Mouse (Mus musculus) B cell, adult 2 months (primary cell): ENCODE measurements around the gene Pom121.

ENCODE experiments used
- DNase-seq, 2 experiments: peaks; one replicate each; pipeline ENCODE4 v3.0.0; 2022

Gene Pom121

DNA sequence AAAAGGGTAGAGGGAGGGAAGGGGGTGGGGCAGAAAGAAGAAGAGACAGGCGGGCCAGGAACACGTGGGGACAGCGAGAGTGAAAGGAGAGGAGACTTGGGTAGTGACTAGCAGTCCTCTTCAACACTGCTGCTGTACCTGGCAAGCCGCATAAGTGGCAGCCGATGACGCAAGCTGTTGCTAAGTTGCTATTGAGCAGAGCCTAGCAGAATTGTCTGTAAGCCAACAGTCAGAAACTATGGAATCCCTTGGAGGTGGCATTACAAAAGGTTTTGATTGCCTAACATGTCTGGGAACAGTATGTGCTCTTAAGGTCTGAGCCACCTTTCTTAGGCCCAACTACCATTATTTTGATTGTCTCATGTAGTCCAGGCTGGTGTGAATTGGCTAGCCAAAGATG, 26.0 kb downstream of the Pom121 start:
- DNase-seq = no peak

DNA sequence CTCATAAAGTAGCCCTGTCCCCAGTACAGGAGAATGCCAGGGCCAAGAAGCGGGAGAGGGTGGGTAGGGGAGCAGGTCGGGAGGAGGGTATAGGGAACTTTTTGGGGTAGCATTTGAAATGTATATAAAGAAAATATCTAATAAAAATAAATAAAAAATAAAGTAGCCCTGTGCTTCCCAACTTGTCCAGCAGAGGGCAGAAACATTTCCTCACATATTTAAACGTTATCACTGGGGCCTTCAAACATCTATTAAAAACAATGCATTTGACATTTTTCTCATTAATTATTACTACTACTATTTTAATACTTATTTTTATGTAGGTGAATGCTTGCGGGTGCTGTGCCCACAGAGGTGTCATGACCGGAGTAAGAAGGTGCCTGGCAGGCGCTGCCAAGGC, 26.5 kb downstream of the Pom121 start:
- peak; percentile 50 to 54 for DNase-seq

DNA sequence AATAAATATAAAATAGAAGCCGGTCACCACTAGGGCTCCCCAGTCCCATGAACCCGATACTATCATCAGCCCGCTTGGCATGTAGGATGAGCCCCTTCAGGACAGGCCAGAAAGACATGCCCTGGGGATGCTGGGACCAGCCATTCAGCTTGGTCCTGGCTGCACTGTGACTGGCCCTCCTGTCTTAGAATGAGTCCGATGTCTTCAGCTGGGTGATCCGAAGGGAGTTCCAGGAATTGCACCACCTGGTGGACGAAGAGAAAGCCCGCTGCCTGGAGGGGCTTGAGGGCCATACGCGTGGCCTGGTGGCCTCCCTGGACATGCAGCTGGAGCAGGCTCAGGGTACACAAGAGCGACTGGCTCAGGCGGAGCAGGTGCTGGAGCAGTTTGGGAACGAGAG, 30.8 kb downstream of the Pom121 start:
- peak; percentile 32 to 34 for DNase-seq

DNA sequence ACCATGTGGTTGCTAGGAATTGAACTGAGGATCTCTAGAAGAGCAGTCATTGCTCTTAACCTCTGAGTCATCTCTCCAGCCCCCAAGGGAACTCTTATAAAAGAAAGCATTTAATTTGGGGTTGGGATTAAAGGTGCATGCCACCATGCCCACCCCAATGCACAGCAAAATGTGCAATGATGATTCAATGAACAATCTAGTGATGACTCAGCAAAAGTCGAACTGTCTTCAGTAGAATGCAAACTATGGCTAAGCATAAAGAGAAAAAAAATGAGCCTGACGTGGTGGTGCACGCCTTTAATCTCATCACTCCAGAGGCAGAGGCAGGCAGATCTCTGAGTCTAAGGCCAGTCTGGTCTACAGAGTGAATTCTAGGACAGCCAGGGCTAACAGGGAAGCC, 31.8 kb downstream of the Pom121 start:
- DNase-seq = no peak

DNA sequence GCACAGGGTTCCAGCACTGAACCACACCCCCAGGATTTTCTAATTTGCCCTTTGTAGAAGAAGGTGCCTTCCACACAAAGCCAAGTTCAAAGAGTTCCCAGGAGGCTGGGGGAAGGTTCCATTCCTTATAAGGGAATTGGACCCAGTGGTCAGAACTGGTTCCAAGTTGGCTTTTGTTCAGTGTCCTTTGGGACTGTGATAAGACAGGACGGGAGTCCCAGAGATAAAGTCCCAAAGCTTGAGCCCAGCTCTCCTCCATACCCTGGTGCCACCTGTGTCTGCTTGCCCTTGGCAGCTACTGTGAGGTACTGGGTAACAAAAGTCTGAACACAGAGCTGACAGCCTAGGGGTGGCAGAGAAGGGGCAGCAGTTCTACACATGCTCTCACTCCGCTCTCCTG, 34.6 kb downstream of the Pom121 start:
- no peak for DNase-seq

DNA sequence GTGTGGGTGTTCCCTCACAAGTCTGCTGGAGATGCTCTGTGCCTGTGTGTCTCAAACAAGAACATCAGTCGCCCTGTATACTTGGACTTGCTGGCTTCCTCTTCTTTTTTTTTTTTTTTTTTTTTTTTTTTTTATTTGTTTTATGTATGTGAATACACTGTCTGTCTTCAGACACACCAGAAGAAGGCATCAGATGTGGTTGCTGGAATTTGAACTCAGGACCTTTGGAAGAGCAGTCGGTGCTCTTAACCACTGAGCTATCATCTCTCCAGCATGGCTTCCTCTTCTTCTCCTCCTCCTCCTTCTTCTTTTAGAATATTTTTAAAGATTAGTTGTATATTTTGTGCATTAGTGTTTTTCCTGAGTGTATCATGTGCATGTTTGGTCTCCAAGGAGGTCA, 36.8 kb downstream of the Pom121 start:
- peak; percentile 42 for DNase-seq

DNA sequence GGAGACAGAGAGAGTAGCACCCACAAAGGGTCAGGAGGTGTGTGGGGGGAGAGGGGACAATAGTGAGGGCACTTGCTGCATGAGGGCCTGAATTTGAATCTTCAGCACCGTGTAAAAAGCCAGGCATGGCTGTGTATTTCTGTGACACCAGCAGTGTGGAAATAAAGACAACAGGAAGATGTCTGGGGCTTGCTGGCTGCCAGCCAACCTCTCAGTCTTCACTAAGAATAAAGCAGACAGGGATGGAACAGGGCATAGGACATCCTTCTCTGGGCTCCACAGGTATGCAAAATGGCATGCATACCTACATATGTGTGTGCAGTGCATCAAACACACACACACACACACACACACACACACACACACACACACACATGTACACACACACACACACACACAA, 38.3 kb downstream of the Pom121 start:
- no peak for DNase-seq

DNA sequence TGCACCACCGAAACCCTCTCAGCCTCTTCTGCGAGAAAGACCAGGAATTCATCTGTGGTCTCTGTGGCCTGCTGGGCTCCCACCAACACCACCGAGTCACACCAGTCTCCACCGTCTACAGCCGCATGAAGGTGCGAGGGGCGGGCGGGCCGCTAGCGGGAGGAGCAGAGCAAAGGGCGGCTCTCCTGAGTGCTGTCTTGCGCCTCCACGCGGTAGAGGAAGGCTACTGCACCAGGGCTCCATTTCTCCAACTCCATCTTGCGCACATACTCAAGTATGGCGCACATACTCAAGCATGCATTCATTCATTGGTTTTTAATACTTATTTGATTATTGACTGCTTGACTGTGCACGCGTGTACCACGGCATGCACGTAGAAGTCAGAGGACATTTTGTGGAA, 40.8 kb downstream of the Pom121 start:
- no peak for DNase-seq

DNA sequence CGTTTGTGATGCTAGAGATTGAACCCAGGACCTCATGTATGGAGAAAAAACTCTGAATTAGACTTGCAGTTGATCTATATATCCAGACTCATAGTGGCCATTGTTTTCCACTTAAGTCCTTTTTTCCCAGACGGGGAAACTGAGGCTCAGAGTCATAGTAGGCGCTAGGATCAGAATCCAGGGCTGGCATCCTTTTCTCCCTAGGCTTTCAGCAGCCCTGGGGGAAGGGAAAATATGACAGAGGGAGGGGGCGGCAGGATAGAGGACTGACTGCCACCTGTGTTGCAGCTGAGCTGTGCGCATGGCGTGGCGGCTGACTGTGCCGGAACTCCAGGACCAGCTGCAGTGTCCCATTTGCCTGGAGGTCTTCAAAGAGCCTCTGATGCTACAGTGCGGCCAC, 41.4 kb downstream of the Pom121 start, which contains the start of gene Trim50:
Gene Trim50 (plus strand): TSS at position 301 of the 400 bp plus-strand sequence.
- DNase-seq = no peak

DNA sequence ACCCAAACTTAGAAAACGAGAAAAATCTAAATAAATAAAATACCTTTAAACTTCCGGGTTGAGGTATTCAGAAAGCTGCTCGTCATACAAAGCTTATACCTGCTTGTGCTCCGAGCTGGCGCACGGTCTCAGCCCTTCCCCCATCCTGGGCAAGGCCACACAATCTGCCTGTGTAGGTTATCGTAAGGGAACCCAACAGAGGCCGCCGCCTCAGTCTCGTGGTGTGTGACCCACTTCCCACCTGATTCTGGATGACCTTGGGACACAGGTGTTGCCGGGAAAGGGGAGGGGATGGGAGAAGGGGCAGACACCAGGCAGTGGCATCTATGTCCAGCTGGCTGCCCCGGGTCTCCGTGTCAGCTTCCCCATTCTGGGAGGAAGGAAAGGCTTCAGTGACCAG, 42.7 kb downstream of the Pom121 start:
- no peak for DNase-seq

DNA sequence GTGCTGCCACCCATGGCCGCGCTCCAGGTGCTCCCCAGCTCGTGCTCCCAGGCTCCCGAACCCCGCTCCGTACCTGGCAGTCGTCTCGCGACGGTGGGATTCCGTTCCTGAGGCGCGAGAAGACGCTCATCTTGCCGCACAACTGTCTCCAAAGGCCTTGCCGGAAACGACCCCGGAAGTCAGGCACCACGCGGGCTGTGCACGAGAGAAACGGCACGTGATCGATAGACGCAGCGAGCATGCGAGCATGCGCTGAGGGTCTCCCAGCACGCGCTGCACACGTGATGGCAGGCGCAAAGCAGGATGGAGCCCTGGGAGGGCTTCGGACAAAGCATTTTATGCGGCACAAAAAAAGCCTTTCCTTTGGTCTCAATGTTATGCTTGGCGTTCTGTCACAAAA, 44.5 kb downstream of the Pom121 start, which contains the start of gene Fkbp6:
Gene Fkbp6 (minus strand): TSS at position 183 of the 400 bp plus-strand sequence.
- no peak for DNase-seq

DNA sequence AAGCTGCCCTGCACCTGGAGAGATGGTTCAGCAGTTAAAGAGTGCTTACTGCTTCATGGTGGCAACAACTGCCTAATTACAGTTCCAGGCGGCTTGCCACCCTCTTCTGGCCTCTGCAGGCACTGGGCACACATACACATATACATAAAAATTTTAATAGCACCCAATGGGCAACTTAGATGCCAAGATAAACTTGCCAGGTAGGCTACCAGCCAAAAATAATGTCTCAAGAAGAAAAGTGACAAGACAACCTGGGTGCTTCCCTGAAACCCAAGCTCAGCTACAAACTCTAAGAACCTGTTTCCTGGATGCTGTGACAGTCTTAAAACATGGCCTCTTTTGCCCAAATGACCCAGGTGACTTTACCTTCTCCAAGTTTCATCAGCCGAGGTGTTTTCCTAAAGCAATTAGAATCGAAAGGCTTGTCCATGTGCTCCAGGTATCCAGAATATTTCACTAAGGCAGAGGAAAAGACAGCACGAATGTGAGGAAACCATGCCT, 46.8 kb downstream of the Pom121 start:
- DNase-seq = no peak

DNA sequence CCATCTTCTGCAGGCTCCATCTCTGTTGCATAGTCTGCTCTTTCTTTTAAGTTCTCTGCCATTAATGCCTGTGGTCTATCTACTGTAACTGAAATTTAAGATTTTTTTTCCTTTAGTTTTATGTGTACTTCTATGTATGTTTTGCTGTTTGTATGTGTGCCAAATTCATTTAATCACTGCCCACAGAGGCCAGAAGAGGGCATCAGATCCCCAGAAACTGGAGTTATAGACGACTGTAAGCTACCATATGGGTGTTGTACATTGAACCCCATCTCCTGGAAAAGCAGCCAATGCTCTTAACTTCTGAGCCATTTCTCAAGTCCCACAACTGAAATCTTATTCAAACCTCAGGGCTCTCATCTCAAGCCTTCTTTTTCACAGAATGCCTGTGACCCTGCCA, 47.9 kb downstream of the Pom121 start:
- no peak for DNase-seq

DNA sequence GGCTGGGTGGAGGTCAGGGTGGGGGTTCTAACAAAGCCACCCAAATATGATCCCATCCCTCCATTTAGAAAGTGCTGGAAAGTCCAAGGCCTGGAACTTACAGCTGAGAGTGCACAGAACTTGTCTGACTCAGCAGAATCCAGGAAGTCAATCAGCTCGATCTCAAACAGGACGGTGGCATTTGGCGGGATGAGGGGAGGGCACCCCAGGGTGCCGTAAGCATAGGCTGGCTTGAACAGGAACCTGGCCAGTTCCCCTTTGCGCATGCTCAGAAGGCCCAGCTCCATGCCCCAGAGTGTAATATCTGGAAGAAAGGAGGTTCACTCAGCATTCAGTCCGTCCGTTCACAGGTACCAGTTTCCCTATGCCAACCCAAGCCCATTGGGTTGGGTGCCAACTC, 48.4 kb downstream of the Pom121 start:
- DNase-seq = no peak

DNA sequence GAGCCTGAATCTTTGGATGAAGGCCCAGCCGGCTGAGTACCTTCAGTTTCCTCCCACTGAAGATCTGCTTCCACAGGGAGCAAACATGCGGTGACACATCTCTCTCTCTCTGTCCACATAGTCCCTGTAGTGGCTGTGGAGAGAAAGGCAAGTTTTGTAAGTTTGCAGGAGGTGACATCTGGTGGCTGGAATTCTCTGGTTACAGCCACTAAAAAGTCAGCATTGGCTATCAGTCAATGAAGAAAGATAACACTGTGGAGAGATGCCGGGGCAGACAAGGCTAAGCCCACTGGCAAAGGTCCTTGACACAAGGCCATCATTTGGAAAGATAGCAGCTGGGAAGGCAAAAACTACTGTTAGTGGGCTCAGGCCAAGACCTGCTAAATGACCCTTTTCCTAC, 56.8 kb downstream of the Pom121 start:
- no peak for DNase-seq

DNA sequence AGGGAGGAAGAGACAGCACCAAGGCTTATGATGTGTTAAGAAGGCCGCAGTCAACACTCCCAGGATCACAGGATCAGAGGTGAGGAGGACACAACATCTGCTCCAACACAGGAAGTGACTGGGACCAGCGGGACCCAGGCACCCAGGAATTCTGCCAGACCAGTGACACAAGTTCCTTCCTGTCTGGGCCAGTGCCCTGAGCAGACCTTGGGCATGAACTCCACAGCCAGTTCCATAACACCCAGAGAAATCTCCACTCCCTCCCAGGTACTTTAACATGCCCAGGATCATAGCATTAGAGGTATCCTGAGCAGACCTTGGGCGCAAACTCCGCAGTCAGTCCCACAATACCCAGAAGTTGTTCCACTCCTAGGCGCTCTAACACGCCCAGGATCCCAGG, 63.2 kb downstream of the Pom121 start:
- no peak for DNase-seq

DNA sequence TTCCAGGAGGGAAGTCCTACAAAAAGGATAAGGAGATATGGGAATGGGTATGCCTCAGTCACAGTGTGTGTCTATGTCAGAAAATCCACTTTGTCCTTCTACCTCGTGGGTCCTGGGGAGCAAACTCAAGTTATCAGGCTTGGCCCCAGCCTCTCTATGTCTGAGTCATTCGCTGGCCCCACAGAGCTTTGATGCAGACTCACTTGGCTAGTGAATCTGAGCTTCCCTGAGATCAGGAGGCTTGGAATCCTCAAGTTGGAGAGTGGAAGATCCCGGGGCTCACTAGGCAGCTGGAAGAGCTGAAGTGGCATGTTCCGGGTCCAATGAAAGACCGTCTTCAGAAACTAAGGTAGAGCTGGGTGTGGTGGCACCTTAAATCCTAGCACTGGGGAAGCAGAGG, 64.1 kb downstream of the Pom121 start:
- no peak for DNase-seq

DNA sequence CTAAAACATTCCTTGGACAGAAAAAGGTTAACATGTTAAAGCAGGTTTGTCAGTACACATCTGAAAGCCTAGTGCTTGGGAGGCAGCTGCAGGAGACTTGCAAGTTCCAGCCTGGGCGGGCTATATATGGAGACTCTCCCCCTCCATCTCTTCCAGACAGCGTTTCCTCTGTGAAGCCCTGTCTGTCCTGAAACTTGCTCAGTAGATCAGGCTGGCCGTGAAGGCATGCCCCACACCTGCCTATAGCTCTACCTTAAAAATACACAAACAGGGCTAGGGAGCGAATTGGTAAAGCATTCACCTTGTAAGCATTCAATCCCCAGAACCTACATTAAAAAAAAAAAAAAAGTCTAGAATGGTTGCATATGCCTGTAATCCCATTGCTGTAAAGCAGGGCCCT, 64.9 kb downstream of the Pom121 start:
- no peak for DNase-seq
